Comparison of ENCODE assay signal across 20 mouse cellular contexts in the genomic region with DNA sequence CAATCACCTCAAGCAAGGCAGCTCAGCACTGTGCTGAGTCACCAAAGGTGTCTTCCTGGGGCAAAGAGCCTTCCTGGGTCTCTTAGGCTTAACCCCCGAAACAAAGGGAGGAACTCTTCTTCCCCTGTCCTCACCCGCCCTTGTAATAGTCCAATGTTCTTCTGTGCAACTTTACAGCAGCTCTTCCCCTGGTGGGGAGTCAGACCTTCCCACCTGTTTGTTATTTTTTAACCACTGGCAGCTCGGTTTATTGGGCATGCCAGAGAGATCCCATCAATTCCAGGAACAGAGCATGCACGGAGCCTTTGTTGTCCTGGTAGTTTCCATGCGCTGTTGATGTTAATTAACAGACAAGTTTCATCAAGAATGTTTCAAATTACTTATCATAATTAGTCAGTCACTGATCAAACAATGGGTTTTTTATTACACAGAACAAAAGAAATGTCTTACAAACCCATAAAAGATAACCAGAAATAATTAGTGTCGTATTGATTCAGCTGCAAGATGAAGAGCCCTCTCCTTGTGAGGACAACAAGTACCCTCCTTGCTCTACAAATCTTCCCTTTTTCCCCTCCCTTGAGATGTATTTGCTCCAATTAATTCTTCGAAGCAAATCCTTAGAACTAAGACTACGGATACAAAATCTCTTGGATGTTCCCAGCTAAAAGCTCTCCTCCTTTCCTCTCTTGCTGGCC. TPM values are rescaled to one million over a fixed set of nuclear protein-coding genes. Genes with fewer than 3 reads are reported as not detected.
A peak's percentile ranks its signal among the peaks of the same experiment; 100 is the strongest.
DNase-seq lines count a peak whose midpoint lies in the region; ATAC-seq and TF ChIP-seq lines count a peak whose summit lies in the region.
"Had no signal": no experiment of that assay in that cellular context is flagged by ENCODE, and none has a peak within 500 bp of the region (broad histone marks: within the 10 kb centered on the region; RNA-seq: fewer than 3 reads in every experiment).

No protein-coding gene starts in this region.

- no peak for TF ChIP-seq CTCF in midbrain, postnatal 0 days (IDR thresholded peaks at IDR 0.05)

- WGBS in hindbrain, embryonic 13.5 days = 42% methylated on average over 8 of the region's 8 CpGs
- 42% methylated on average over 8 of the region's 8 CpGs for whole genome bisulfite sequencing in hindbrain, embryonic 12.5 days
- WGBS in midbrain, embryonic 10.5 days = 45% methylated on average over 8 of the region's 8 CpGs
- 57% methylated on average over 8 of the region's 8 CpGs for WGBS in midbrain, postnatal 0 days
- WGBS in forebrain, embryonic 15.5 days = 18% methylated on average over 8 of the region's 8 CpGs

- no peak overlapping the region for H3K4me2 ChIP-seq in hindbrain, embryonic 13.5 days
- H3K4me2 ChIP-seq in hindbrain, embryonic 12.5 days (replicated peaks) = no peak overlapping the region
- no peak overlapping the region for H3K4me2 ChIP-seq in midbrain, postnatal 0 days (ENCODE audit: low read depth, low read length, poor library complexity, severe bottlenecking)
- H3K4me2 ChIP-seq in forebrain, embryonic 15.5 days (replicated peaks) = peak overlapping the region; percentile 5; the same call in 1 of the 2 replicates
- H3K4me2 ChIP-seq: embryonic facial prominence, embryonic 13.5 days; heart, embryonic 15.5 days; liver, embryonic 12.5 days; lung, embryonic 15.5 days; neural tube, embryonic 12.5 days had no signal

- peak overlapping the region; percentile 20; the same call in 1 of the 2 replicates for H3K27ac ChIP-seq in hindbrain, embryonic 13.5 days
- no peak overlapping the region for H3K27ac ChIP-seq in hindbrain, embryonic 12.5 days
- 0 out of 2 replicates have a peak overlapping the region, but pooled peaks have one; percentile 33 for H3K27ac ChIP-seq in midbrain, embryonic 10.5 days (replicated peaks)
- H3K27ac ChIP-seq in midbrain, postnatal 0 days (ENCODE audit: low read depth, low read length) = no peak overlapping the region
- peak overlapping the region; percentile 60 for H3K27ac ChIP-seq in forebrain, embryonic 15.5 days (replicated peaks)
- H3K27ac ChIP-seq: embryonic facial prominence, embryonic 13.5 days; gastrocnemius, adult 2 months; heart, embryonic 15.5 days; left cerebral cortex, adult 2 months; liver, embryonic 12.5 days; lung, embryonic 15.5 days; macrophage; neural tube, embryonic 12.5 days had no signal

- H3K27me3 ChIP-seq in hindbrain, embryonic 13.5 days = no peaks in the 10 kb centered on the region
- no peaks in the 10 kb centered on the region for H3K27me3 ChIP-seq in hindbrain, embryonic 12.5 days
- peaks cover 41% of the 10 kb centered on the region for H3K27me3 ChIP-seq in midbrain, embryonic 10.5 days (ENCODE audit: low read depth, poor library complexity, severe bottlenecking)
- H3K27me3 ChIP-seq in midbrain, postnatal 0 days (ENCODE audit: insufficient read depth, low read length) = no peaks in the 10 kb centered on the region
- no peaks in the 10 kb centered on the region for H3K27me3 ChIP-seq in forebrain, embryonic 15.5 days
- H3K27me3 ChIP-seq: embryonic facial prominence, embryonic 13.5 days; heart, embryonic 15.5 days; liver, embryonic 12.5 days; lung, embryonic 15.5 days; neural tube, embryonic 12.5 days had no signal

- DNase-seq in midbrain, embryonic 10.5 days (ENCODE audit: low spot score) = no peak
- no peak for DNase-seq in midbrain, postnatal 0 days (ENCODE audit: low spot score)
- DNase-seq in retina, postnatal 1 day = peak; percentile 91
- DNase-seq in right cerebral cortex, postnatal 25 days = no peak
- DNase-seq in cerebellum, postnatal 36 days = no peak
- DNase-seq: adrenal gland, postnatal 14 days; cerebellum, adult 8-10 months; gastrocnemius, adult 2 months; heart, adult 18-20 months; thymus, postnatal 25 days had no signal

- peaks cover 74% of the 10 kb centered on the region for H3K4me1 ChIP-seq in hindbrain, embryonic 13.5 days (replicated peaks)
- peaks cover 31% of the 10 kb centered on the region for H3K4me1 ChIP-seq in hindbrain, embryonic 12.5 days
- H3K4me1 ChIP-seq in midbrain, embryonic 10.5 days = peaks cover 30% of the 10 kb centered on the region
- peaks cover 4% of the 10 kb centered on the region for H3K4me1 ChIP-seq in midbrain, postnatal 0 days (ENCODE audit: insufficient read depth, low read length)
- peaks cover 91% of the 10 kb centered on the region for H3K4me1 ChIP-seq in forebrain, embryonic 15.5 days
- H3K4me1 ChIP-seq: liver, embryonic 12.5 days; lung, embryonic 15.5 days had no signal

- no peak overlapping the region for H3K9ac ChIP-seq in hindbrain, embryonic 13.5 days
- H3K9ac ChIP-seq in hindbrain, embryonic 12.5 days = no peak overlapping the region
- H3K9ac ChIP-seq in midbrain, postnatal 0 days (replicated peaks; ENCODE audit: low read length, poor library complexity, severe bottlenecking) = no peak overlapping the region
- no peak overlapping the region for H3K9ac ChIP-seq in forebrain, embryonic 15.5 days (replicated peaks)
- H3K9ac ChIP-seq: embryonic facial prominence, embryonic 13.5 days; heart, embryonic 15.5 days; liver, embryonic 12.5 days; lung, embryonic 15.5 days; neural tube, embryonic 12.5 days had no signal

- peaks cover 14% of the 10 kb centered on the region for H3K36me3 ChIP-seq in hindbrain, embryonic 13.5 days
- H3K36me3 ChIP-seq in hindbrain, embryonic 12.5 days = peaks cover 10% of the 10 kb centered on the region; the same call in 1 of the 2 replicates
- H3K36me3 ChIP-seq in midbrain, embryonic 10.5 days = peaks cover 39% of the 10 kb centered on the region; the same call in 1 of the 2 replicates
- no peaks in the 10 kb centered on the region for H3K36me3 ChIP-seq in midbrain, postnatal 0 days (ENCODE audit: insufficient read depth, low read length)
- peaks cover 15% of the 10 kb centered on the region for H3K36me3 ChIP-seq in forebrain, embryonic 15.5 days
- H3K36me3 ChIP-seq: heart, embryonic 15.5 days; liver, embryonic 12.5 days had no signal

- H3K4me3 ChIP-seq in hindbrain, embryonic 13.5 days = no peak overlapping the region
- no peak overlapping the region for H3K4me3 ChIP-seq in hindbrain, embryonic 12.5 days
- H3K4me3 ChIP-seq in midbrain, embryonic 10.5 days = no peak overlapping the region
- no peak overlapping the region for H3K4me3 ChIP-seq in midbrain, postnatal 0 days (ENCODE audit: low read depth, low read length)
- H3K4me3 ChIP-seq in forebrain, embryonic 15.5 days = no peak overlapping the region
- H3K4me3 ChIP-seq: embryonic facial prominence, embryonic 13.5 days; gastrocnemius, adult 2 months; heart, embryonic 15.5 days; left cerebral cortex, adult 2 months; liver, embryonic 12.5 days; lung, embryonic 15.5 days; neural tube, embryonic 12.5 days had no signal

- ATAC-seq in hindbrain, embryonic 13.5 days (ENCODE audit: low FRiP score) = no peak
- ATAC-seq in hindbrain, embryonic 12.5 days (ENCODE audit: low FRiP score) = no peak
- ATAC-seq in midbrain, postnatal 0 days (ENCODE audit: low FRiP score) = no peak
- peak; percentile 11; the same call in 1 of the 2 replicates for ATAC-seq in forebrain, embryonic 15.5 days (replicated peaks)
- ATAC-seq: liver, embryonic 12.5 days had no signal

- H3K9me3 ChIP-seq in hindbrain, embryonic 13.5 days = no peaks in the 10 kb centered on the region
- no peaks in the 10 kb centered on the region for H3K9me3 ChIP-seq in hindbrain, embryonic 12.5 days (replicated peaks)
- H3K9me3 ChIP-seq in midbrain, embryonic 10.5 days (replicated peaks) = no peaks in the 10 kb centered on the region
- H3K9me3 ChIP-seq in midbrain, postnatal 0 days (ENCODE audit: low read length) = no peaks in the 10 kb centered on the region
- H3K9me3 ChIP-seq in forebrain, embryonic 15.5 days = no peaks in the 10 kb centered on the region
- H3K9me3 ChIP-seq: embryonic facial prominence, embryonic 13.5 days; heart, embryonic 15.5 days; liver, embryonic 12.5 days; lung, embryonic 15.5 days; neural tube, embryonic 12.5 days had no signal

RNA-seq across cellular contexts. Expression of a gene that starts 21.3 kb away (rescaled TPM):
- polyA plus RNA-seq in hindbrain, embryonic 13.5 days (2015; fragmentation: Nextera tagmentation; extraction: Ambion mirVana) = 20.8 and 26.1 TPM in 2 replicates
- 61.5 and 64.7 TPM in 2 replicates for polyA plus RNA-seq in hindbrain, embryonic 12.5 days (2016; fragmentation: Nextera tagmentation; extraction: Ambion mirVana)
- 14.7 and 15.8 TPM in 2 replicates for polyA plus RNA-seq in midbrain, embryonic 10.5 days (2016; fragmentation: Nextera tagmentation; extraction: Ambion mirVana)
- 19.5 and 20.7 TPM in 2 replicates for total RNA-seq in midbrain, postnatal 0 days (2014; rRNA removed)
- 6.5 and 6.8 TPM in 2 replicates for polyA plus RNA-seq in midbrain, postnatal 0 days (2015; fragmentation: Nextera tagmentation; extraction: Ambion mirVana)
- 65.3 and 66.4 TPM in 2 replicates for polyA plus RNA-seq in forebrain, embryonic 15.5 days (2015; fragmentation: Nextera tagmentation; extraction: Ambion mirVana)

RNA-seq across cellular contexts. Expression of a gene that starts 50.6 kb away (rescaled TPM):
- polyA plus RNA-seq in hindbrain, embryonic 13.5 days (2015; fragmentation: Nextera tagmentation; extraction: Ambion mirVana) = 187 and 200 TPM in 2 replicates
- polyA plus RNA-seq in hindbrain, embryonic 12.5 days (2016; fragmentation: Nextera tagmentation; extraction: Ambion mirVana) = 222 and 224 TPM in 2 replicates
- polyA plus RNA-seq in midbrain, embryonic 10.5 days (2016; fragmentation: Nextera tagmentation; extraction: Ambion mirVana) = 142 and 159 TPM in 2 replicates
- 75.5 and 109 TPM in 2 replicates for total RNA-seq in midbrain, postnatal 0 days (2014; rRNA removed)
- polyA plus RNA-seq in midbrain, postnatal 0 days (2015; fragmentation: Nextera tagmentation; extraction: Ambion mirVana) = 142 and 180 TPM in 2 replicates
- 199 TPM in 2 replicates for polyA plus RNA-seq in forebrain, embryonic 15.5 days (2015; fragmentation: Nextera tagmentation; extraction: Ambion mirVana)

Comparison
In these comparisons a context has a peak if more than half of its experiments do, and no peak if none do; other contexts are left out.
1. H3K27ac ChIP-seq: peak in hindbrain, embryonic 13.5 days (single experiment), midbrain, embryonic 10.5 days (single experiment) and forebrain, embryonic 15.5 days (single experiment); none in hindbrain, embryonic 12.5 days (single experiment) and midbrain, postnatal 0 days (single experiment).